Mouse (Mus musculus): Measurements from ENCODE around the gene Gab1.

Gab1 gene

GRCm38 (mm10) chr8:80872688-80873087, 7.6 kb downstream of the Gab1 start:
- DNase-seq, result peak; percentile 92

GRCm38 (mm10) chr8:80871400-80871799, 8.9 kb downstream of the Gab1 start:
- DNase-seq, result no peak

- DNase-seq, result no peak
Measured at GRCm38 (mm10) chr8:80870535-80871204, 9.6 kb downstream of the Gab1 start.

GRCm38 (mm10) chr8:80869881-80870328, 10.4 kb downstream of the Gab1 start:
- no peak for DNase-seq

- no peak for DNase-seq
Measured at GRCm38 (mm10) chr8:80868801-80869323, 11.5 kb downstream of the Gab1 start.

GRCm38 (mm10) chr8:80868006-80868702, 12.2 kb downstream of the Gab1 start:
- no peak for DNase-seq

- DNase-seq, result no peak
Measured at GRCm38 (mm10) chr8:80867598-80867997, 12.7 kb downstream of the Gab1 start.

- DNase-seq, result peak; percentile 22
Measured at GRCm38 (mm10) chr8:80865181-80865784, 15.0 kb downstream of the Gab1 start.

GRCm38 (mm10) chr8:80863393-80863792, 16.9 kb downstream of the Gab1 start:
- no peak for DNase-seq

- no peak for DNase-seq
Measured at GRCm38 (mm10) chr8:80859180-80859775, 21.0 kb downstream of the Gab1 start.

GRCm38 (mm10) chr8:80857851-80858367, 22.4 kb downstream of the Gab1 start:
- DNase-seq, result no peak

GRCm38 (mm10) chr8:80857128-80857527, 23.2 kb downstream of the Gab1 start:
- DNase-seq, result no peak

GRCm38 (mm10) chr8:80856606-80857005, 23.7 kb downstream of the Gab1 start:
- no peak for DNase-seq

GRCm38 (mm10) chr8:80853622-80854021, 26.7 kb downstream of the Gab1 start:
- no peak for DNase-seq

GRCm38 (mm10) chr8:80853208-80853607, 27.1 kb downstream of the Gab1 start:
- no peak for DNase-seq

GRCm38 (mm10) chr8:80852412-80853165, 27.7 kb downstream of the Gab1 start:
- no peak for DNase-seq

GRCm38 (mm10) chr8:80851648-80852047, 28.7 kb downstream of the Gab1 start:
- no peak for DNase-seq

- DNase-seq, result no peak
Measured at GRCm38 (mm10) chr8:80850013-80850412, 30.3 kb downstream of the Gab1 start.

- DNase-seq, result no peak
Measured at GRCm38 (mm10) chr8:80848631-80849030, 31.7 kb downstream of the Gab1 start.

GRCm38 (mm10) chr8:80847912-80848311, 32.4 kb downstream of the Gab1 start:
- no peak for DNase-seq

GRCm38 (mm10) chr8:80845284-80845683, 35.0 kb downstream of the Gab1 start:
- no peak for DNase-seq

- DNase-seq, result no peak
Measured at GRCm38 (mm10) chr8:80843744-80844434, 36.4 kb downstream of the Gab1 start.
